Mouse (Mus musculus) liver, embryonic 14.5 days (tissue): ENCODE data around the gene Arhgap21. TPM values are rescaled to one million over a fixed set of nuclear protein-coding genes. Genes with fewer than 3 reads are reported as not detected.

Source experiments
- ATAC-seq: fragments of 200-750 bp; cut with Nextera tagmentation; 2 replicates; pipeline ENCODE4 v1.8.0; 2017; ENCODE audit warnings: moderate number of reproducible peaks, mild to moderate bottlenecking, moderate library complexity; ENCODE audit not compliant: insufficient read depth
- DNase-seq, 3 experiments: peaks; one replicate each; pipeline ENCODE4 v3.0.0-alpha.2; 2012 to 2013; ENCODE audit warnings: low read depth in 3 of 3, low spot score in 3 of 3
- H3K27ac ChIP-seq: fragments of 300-500 bp; sonication (generic); 2 replicates; pipeline ENCODE4 v1.5.1; 2014; ENCODE audit warnings: moderate library complexity, mild to moderate bottlenecking, control low read depth, inconsistent platforms
- H3K27me3 ChIP-seq: fragments of 300-500 bp; sonication (generic); 2 replicates; pipeline ENCODE4 v1.6.1; 2014; ENCODE audit warnings: mild to moderate bottlenecking, low read length, moderate library complexity; ENCODE audit not compliant: control insufficient read depth, insufficient read depth
- H3K36me3 ChIP-seq: fragments of 300-500 bp; sonication (generic); replicated peaks from 2 replicates; pipeline ENCODE4 v1.6.1; 2014; ENCODE audit warnings: low read depth; ENCODE audit not compliant: control insufficient read depth, insufficient read depth
- H3K4me1 ChIP-seq, 2 experiments: fragments of 200-500 bp in 1 of 2; fragments of 300-500 bp in 1 of 2; sonication (generic) in 1 of 2; replicated peaks; 2 replicates each; pipeline ENCODE4 v1.6.1; 2012 to 2014; ENCODE audit warnings: antibody characterized with exemption in 1 of 2, inconsistent platforms in 1 of 2, low read length in 1 of 2; ENCODE audit not compliant: control insufficient read depth in 2 of 2, insufficient read depth in 2 of 2
- H3K4me2 ChIP-seq: fragments of 300-500 bp; sonication (generic); 2 replicates; pipeline ENCODE4 v1.6.1; 2014; ENCODE audit warnings: low read depth, mild to moderate bottlenecking, control low read depth, moderate library complexity
- H3K4me3 ChIP-seq, 2 experiments: fragments of 200-500 bp in 1 of 2; fragments of 300-500 bp in 1 of 2; sonication (generic) in 1 of 2; 2 replicates each; pipeline ENCODE4 v1.5.1; 2012 to 2014; ENCODE audit warnings: low read depth in 2 of 2, low read length in 2 of 2, mild to moderate bottlenecking in 2 of 2, control low read depth in 1 of 2, inconsistent platforms in 1 of 2, moderate library complexity in 1 of 2; ENCODE audit not compliant: insufficient read depth in 1 of 2
- H3K9ac ChIP-seq: fragments of 300-500 bp; sonication (generic); replicated peaks from 2 replicates; pipeline ENCODE4 v1.6.1; 2014; ENCODE audit warnings: mild to moderate bottlenecking, control low read depth, moderate library complexity
- H3K9me3 ChIP-seq: fragments of 300-500 bp; sonication (generic); 2 replicates; pipeline ENCODE4 v1.6.1; 2016; ENCODE audit warnings: low read length, mixed read lengths; ENCODE audit not compliant: control insufficient read depth
- CTCF ChIP-seq: IDR thresholded peaks from 2 replicates; pipeline ENCODE4 v1.5.1; 2016; ENCODE audit warnings: antibody characterized with exemption, low read depth, control low read depth
- EP300 ChIP-seq: IDR thresholded peaks from 2 replicates; pipeline ENCODE4 v1.6.1; 2016; ENCODE audit warnings: antibody characterized with exemption, low read depth
- WGBS: fragments of 180-500 bp; shearing (Covaris S2); extraction: QIAGEN DNeasy Blood & Tissue Kit; methylation state at CpG from one replicate; pipeline ENCODE4 v1.1.7; 2014; ENCODE audit not compliant: insufficient replicate concordance; 5-methylcytosine and 5-hydroxymethylcytosine counted together
- polyA plus RNA-seq, 2 experiments: library from polyadenylated mRNA; depleted of rRNA in 1 of 2; stranded (reverse) in 1 of 2; unstranded in 1 of 2; fragments of >200 nt; fragmentation: Nextera tagmentation in 1 of 2; extraction: Ambion mirVana in 1 of 2; gene quantifications; 2 replicates each; pipeline versions ENCODE4 v1.2.1 to v1.2.3; 2012 to 2014

The Arhgap21 gene
- polyA plus RNA-seq, 2 experiments = 8.4 to 10.9 TPM

DNA sequence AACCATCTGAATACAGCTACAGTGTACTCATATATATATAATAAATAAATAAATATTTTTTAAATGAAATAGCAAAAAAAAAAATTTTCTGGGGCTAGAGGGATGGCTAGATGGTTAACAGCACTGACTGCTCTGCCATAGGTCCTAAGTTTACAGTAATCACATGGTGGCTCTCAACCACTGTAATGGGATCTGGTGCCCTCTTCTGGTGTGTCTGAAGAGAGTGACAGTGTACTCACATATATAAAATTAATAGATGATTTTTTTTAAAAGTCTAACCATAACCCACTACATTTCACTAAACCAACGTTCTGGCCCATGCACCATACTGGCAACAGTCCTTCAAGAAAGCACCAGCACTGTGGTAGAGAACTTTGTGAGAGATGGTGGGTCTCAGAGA lies 10.7 kb downstream of the Arhgap21 start:
- TF ChIP-seq CTCF = peak; percentile 9; the same call in 1 of the 2 replicates
- no peak for TF ChIP-seq EP300
- Histone ChIP-seq H3K9me3 (no peaks in the 10 kb centered on the region), H3K4me1 (peaks cover 27 to 36% of the 10 kb centered on the region in 2 experiments), H3K27me3 (no peaks in the 10 kb centered on the region), H3K36me3 (no peaks in the 10 kb centered on the region), H3K27ac (no peak overlapping the region), H3K9ac (no peak overlapping the region), H3K4me3 (no peak overlapping the region), H3K4me2 (no peak overlapping the region)
- ATAC-seq (no peak), DNase-seq (no peak)
- 74% methylated on average over 1 of the region's 1 CpGs for WGBS

DNA sequence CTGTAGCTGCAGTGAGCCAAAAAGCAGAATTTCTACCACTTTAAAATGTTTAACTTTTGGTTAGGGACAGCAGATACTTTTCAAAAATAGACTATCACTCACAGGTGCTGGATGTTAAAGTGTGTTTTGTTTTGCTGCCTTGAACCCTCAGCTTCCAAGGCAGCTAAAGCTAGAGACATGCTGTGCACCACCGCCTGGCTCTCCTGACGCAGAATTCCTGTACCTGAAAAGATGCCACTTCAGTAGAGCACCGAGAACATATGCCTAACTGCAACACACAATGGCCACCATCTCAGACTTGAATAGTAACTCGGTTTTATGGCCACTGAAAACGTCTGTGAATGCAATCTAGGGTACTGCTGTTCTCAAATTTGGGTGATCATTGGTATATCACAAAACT lies 12.0 kb downstream of the Arhgap21 start:
- no peak overlapping the region for H3K4me2 ChIP-seq
- H3K9me3 ChIP-seq = no peaks in the 10 kb centered on the region
- TF ChIP-seq EP300 = no peak
- no peak for TF ChIP-seq CTCF
- H3K9ac ChIP-seq = no peak overlapping the region
- no peak overlapping the region for H3K4me3 ChIP-seq
- WGBS = 80% methylated on average over 5 of the region's 5 CpGs
- no peak for ATAC-seq
- no peaks in the 10 kb centered on the region for H3K27me3 ChIP-seq
- peaks cover 21 to 25% of the 10 kb centered on the region in 2 experiments for H3K4me1 ChIP-seq
- H3K27ac ChIP-seq = no peak overlapping the region
- DNase-seq = no peak
- no peaks in the 10 kb centered on the region for H3K36me3 ChIP-seq

DNA sequence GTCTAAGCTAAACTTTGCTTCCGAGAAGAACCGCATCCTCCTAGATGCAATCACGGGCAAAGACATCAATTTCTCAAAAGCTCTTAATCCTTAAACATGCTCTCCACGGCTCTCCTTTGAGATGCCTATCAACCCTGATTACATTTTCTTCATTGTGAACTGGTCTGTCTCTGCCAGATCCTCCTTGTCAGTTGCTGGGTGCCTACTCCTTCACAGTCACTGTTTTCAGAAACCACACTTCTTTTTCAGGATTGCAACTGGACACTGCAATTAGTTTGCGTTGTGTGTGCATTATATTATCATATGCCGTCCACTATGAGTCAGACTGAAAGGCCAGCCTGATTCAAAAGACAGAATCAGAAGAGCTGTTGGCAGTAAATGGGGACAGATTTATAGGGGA lies 12.7 kb downstream of the Arhgap21 start:
- H3K27ac ChIP-seq = no peak overlapping the region
- H3K4me2 ChIP-seq = no peak overlapping the region
- ATAC-seq = no peak
- H3K27me3 ChIP-seq = no peaks in the 10 kb centered on the region
- no peak overlapping the region for H3K4me3 ChIP-seq
- peaks cover 17 to 19% of the 10 kb centered on the region in 2 experiments for H3K4me1 ChIP-seq
- H3K9ac ChIP-seq = no peak overlapping the region
- no peak for DNase-seq
- TF ChIP-seq CTCF (no peak), EP300 (no peak)
- H3K9me3 ChIP-seq = no peaks in the 10 kb centered on the region
- 74% methylated on average over 6 of the region's 6 CpGs for WGBS
- H3K36me3 ChIP-seq = no peaks in the 10 kb centered on the region

DNA sequence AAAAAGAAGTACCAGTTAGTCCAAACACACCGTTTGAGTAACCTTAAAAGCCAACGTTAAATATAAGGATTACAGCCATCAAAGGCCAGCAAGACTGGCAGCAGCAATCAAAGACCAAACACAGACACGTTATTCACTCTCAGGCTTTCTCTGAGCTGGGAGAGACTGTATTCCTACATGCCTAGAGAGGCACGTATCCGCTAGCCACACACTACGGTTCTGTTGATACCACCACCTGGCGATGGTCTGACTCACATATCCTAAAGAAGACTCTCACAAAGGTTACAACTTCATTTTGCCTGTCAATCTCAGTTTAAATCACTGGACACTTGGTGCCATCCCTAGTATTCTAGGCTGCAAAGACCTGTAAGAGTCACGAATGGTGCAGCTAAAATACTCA lies 13.3 kb downstream of the Arhgap21 start:
- TF ChIP-seq CTCF (no peak), EP300 (no peak)
- H3K4me3 ChIP-seq = no peak overlapping the region
- H3K4me1 ChIP-seq = peaks cover 12 to 16% of the 10 kb centered on the region in 2 experiments
- H3K9ac ChIP-seq = no peak overlapping the region
- 81% methylated on average over 8 of the region's 8 CpGs for WGBS
- H3K4me2 ChIP-seq = no peak overlapping the region
- H3K9me3 ChIP-seq = no peaks in the 10 kb centered on the region
- no peaks in the 10 kb centered on the region for H3K36me3 ChIP-seq
- DNase-seq = no peak
- ATAC-seq = no peak
- H3K27me3 ChIP-seq = no peaks in the 10 kb centered on the region
- no peak overlapping the region for H3K27ac ChIP-seq

DNA sequence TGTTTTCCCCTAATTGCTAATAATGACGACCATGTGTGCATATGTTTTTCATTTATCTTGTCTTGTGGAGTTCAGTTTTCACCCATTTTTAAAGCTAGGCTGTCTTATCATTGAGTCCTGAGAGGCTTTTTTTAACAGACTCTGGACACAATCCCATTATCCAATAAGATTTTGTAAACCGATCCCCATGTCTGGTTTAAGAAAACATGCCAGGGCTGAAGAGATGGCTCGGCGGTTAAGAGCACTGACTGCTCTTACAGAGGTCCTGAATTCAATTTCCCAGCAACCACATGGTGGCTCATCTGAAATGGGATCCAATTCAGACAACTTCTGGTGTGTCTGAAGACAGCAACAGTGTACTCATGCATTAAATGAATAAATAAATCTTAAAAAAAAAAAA lies 16.0 kb downstream of the Arhgap21 start:
- WGBS = 57% methylated on average over 4 of the region's 4 CpGs
- H3K4me2 ChIP-seq = no peak overlapping the region
- TF ChIP-seq EP300 (no peak), CTCF (no peak)
- no peak overlapping the region for H3K4me3 ChIP-seq
- no peak overlapping the region for H3K9ac ChIP-seq
- H3K27ac ChIP-seq = no peak overlapping the region
- H3K27me3 ChIP-seq = no peaks in the 10 kb centered on the region
- no peaks in the 10 kb centered on the region for H3K36me3 ChIP-seq
- peaks cover 0 to 6% of the 10 kb centered on the region in 2 experiments; a peak in 2 of 4 replicates for H3K4me1 ChIP-seq
- H3K9me3 ChIP-seq = no peaks in the 10 kb centered on the region
- DNase-seq (no peak), ATAC-seq (no peak)
